Comparison of ENCODE assay signal across 23 mouse cellular contexts in genomic region chr4:82380578-82380977, GRCm38 (mm10).
"Had no signal": no experiment of that assay in that cellular context is flagged by ENCODE, and none has a peak within 500 bp of the region (broad histone marks: within the 10 kb centered on the region; RNA-seq: fewer than 3 reads in every experiment).

No protein-coding gene starts in this region.

- H3K9ac ChIP-seq: limb, embryonic 13.5 days; liver, embryonic 13.5 days; lung, embryonic 15.5 days; midbrain, embryonic 13.5 days; neural tube, embryonic 13.5 days; stomach, embryonic 15.5 days had no signal

- H3K27me3 ChIP-seq: limb, embryonic 13.5 days; liver, embryonic 13.5 days; lung, embryonic 15.5 days; megakaryocyte, embryonic 14.5 days; midbrain, embryonic 13.5 days; neural tube, embryonic 13.5 days; stomach, embryonic 15.5 days had no signal

- ATAC-seq: hindbrain, postnatal 0 days; inflammation-experienced regulatory T-cells, adult 6 months; intestine, embryonic 16.5 days; midbrain, embryonic 13.5 days; midbrain, embryonic 16.5 days had no signal

- H3K4me1 ChIP-seq: megakaryocyte, embryonic 14.5 days; midbrain, embryonic 10.5 days had no signal

- H3K9me3 ChIP-seq: limb, embryonic 10.5 days; limb, embryonic 13.5 days; liver, embryonic 13.5 days; lung, embryonic 15.5 days; megakaryocyte, embryonic 14.5 days; midbrain, embryonic 10.5 days; midbrain, embryonic 13.5 days; neural tube, embryonic 13.5 days; stomach, embryonic 15.5 days had no signal

- H3K27ac ChIP-seq: hindbrain, postnatal 0 days; layer of hippocampus, adult 2 months; limb, embryonic 10.5 days; limb, embryonic 13.5 days; liver, embryonic 13.5 days; midbrain, embryonic 10.5 days; midbrain, embryonic 13.5 days; neural tube, embryonic 13.5 days; stomach, embryonic 15.5 days had no signal

- DNase-seq: layer of hippocampus, adult 9-11 months; liver, embryonic 13.5 days; lung, adult 18-20 months; lung, postnatal 10 days; lung, postnatal 36 days; retina, postnatal 1 day; right cerebral cortex, postnatal 25 days; spleen, adult 18-20 months; thymus, postnatal 25 days had no signal

- H3K4me3 ChIP-seq: layer of hippocampus, adult 2 months; limb, embryonic 10.5 days; limb, embryonic 13.5 days; liver, embryonic 13.5 days; lung, embryonic 15.5 days; megakaryocyte, embryonic 14.5 days; midbrain, embryonic 10.5 days; midbrain, embryonic 13.5 days; myocyte; neural tube, embryonic 13.5 days; stomach, embryonic 15.5 days had no signal

- H3K36me3 ChIP-seq: liver, embryonic 13.5 days; midbrain, embryonic 10.5 days; midbrain, embryonic 13.5 days; neural tube, embryonic 13.5 days; stomach, embryonic 15.5 days had no signal

- H3K4me2 ChIP-seq: limb, embryonic 13.5 days; liver, embryonic 13.5 days; lung, embryonic 15.5 days; midbrain, embryonic 13.5 days; neural tube, embryonic 13.5 days; stomach, embryonic 15.5 days had no signal
